Mouse (Mus musculus) liver, embryonic 11.5 days (tissue): ENCODE data around the gene Map3k11. TPM values are rescaled to one million over a fixed set of nuclear protein-coding genes. Genes with fewer than 3 reads are reported as not detected.
A peak's percentile ranks its signal among the peaks of the same experiment; 100 is the strongest.
"Not testable (repeated sequence)": the region's sequence is repeated elsewhere in the genome, so short reads cannot be mapped to it uniquely, and the experiment has no call there.

Experiments used
- ATAC-seq: fragments of 200-750 bp; cut with Nextera tagmentation; replicated peaks from 2 replicates; pipeline ENCODE4 v1.8.0; 2017; ENCODE audit warnings: moderate number of reproducible peaks, mild to moderate bottlenecking, moderate TSS enrichment, moderate library complexity; ENCODE audit not compliant: low FRiP score
- DNase-seq: peaks from one replicate; pipeline ENCODE4 v3.0.0-alpha.2; 2017; ENCODE audit warnings: low spot score
- H3K27ac ChIP-seq: fragments of 300-500 bp; sonication (generic); 2 replicates; pipeline ENCODE4 v1.5.1; 2014; ENCODE audit warnings: mild to moderate bottlenecking, low read depth, low read length, control low read depth
- H3K27me3 ChIP-seq: fragments of 300-500 bp; sonication (generic); replicated peaks from 2 replicates; pipeline ENCODE4 v1.6.1; 2014; ENCODE audit warnings: low read length, mixed read lengths; ENCODE audit not compliant: control insufficient read depth, insufficient read depth
- H3K36me3 ChIP-seq: fragments of 300-500 bp; sonication (generic); 2 replicates; pipeline ENCODE4 v1.6.1; 2014; ENCODE audit warnings: mild to moderate bottlenecking, low read length, moderate library complexity, mixed read lengths; ENCODE audit not compliant: control insufficient read depth, insufficient read depth
- H3K4me1 ChIP-seq: fragments of 300-500 bp; sonication (generic); replicated peaks from 2 replicates; pipeline ENCODE4 v1.6.1; 2014; ENCODE audit warnings: low read length, mixed read lengths; ENCODE audit not compliant: control insufficient read depth, insufficient read depth
- H3K4me2 ChIP-seq: fragments of 300-500 bp; sonication (generic); 2 replicates; pipeline ENCODE4 v1.6.1; 2014; ENCODE audit warnings: mild to moderate bottlenecking, control low read depth, moderate library complexity
- H3K4me3 ChIP-seq: fragments of 300-500 bp; sonication (generic); 2 replicates; pipeline ENCODE4 v1.5.1; 2014; ENCODE audit warnings: low read depth, low read length, control low read depth
- H3K9ac ChIP-seq: fragments of 300-500 bp; sonication (generic); 2 replicates; pipeline ENCODE4 v1.6.1; 2014; ENCODE audit warnings: low read depth, low read length, control low read depth
- H3K9me3 ChIP-seq: fragments of 300-500 bp; sonication (generic); 2 replicates; pipeline ENCODE4 v1.6.1; 2016; ENCODE audit warnings: low read length, inconsistent platforms, mixed read lengths; ENCODE audit not compliant: control insufficient read depth
- WGBS: fragments of 180-500 bp; shearing (Covaris S2); extraction: QIAGEN DNeasy Blood & Tissue Kit; methylation state at CpG from one replicate; pipeline ENCODE4 v1.1.7; 2014; 5-methylcytosine and 5-hydroxymethylcytosine counted together
- polyA plus RNA-seq: library from polyadenylated mRNA; unstranded; fragments of >200 nt; fragmentation: Nextera tagmentation; extraction: Ambion mirVana; gene quantifications from 2 replicates; pipeline ENCODE4 v1.2.1, GENCODE M21; 2014

The Map3k11 gene
- polyA plus RNA-seq, 1 experiment from 2014 or later, result 28.1 TPM

- H3K27me3 ChIP-seq, result no peaks in the 10 kb centered on the region
- H3K4me3 ChIP-seq, result no peak overlapping the region
- H3K9ac ChIP-seq, result no peak overlapping the region; the same call in 1 of the 2 replicates
- 95% methylated on average over 19 of the region's 19 CpGs for WGBS
- no peak overlapping the region for H3K27ac ChIP-seq
- peaks cover 21% of the 10 kb centered on the region for H3K4me1 ChIP-seq
- ATAC-seq (no peak), DNase-seq (no peak)
- H3K4me2 ChIP-seq, result no peak overlapping the region
- H3K36me3 ChIP-seq, result peaks cover 50% of the 10 kb centered on the region
- H3K9me3 ChIP-seq, result no peaks in the 10 kb centered on the region
These were observed 3.1 kb upstream of the Map3k11 start for GRCm38 (mm10) chr19:5685431-5685830.

GRCm38 (mm10) chr19:5685861-5686260, 2.7 kb upstream of the Map3k11 start:
- Histone ChIP-seq H3K4me1 (peaks cover 25% of the 10 kb centered on the region), H3K9me3 (no peaks in the 10 kb centered on the region), H3K27me3 (no peaks in the 10 kb centered on the region), H3K27ac (peak overlapping the region; percentile 87), H3K4me2 (peak overlapping the region; percentile 99), H3K4me3 (peak overlapping the region; percentile 30; the same call in 1 of the 2 replicates), H3K36me3 (peaks cover 48% of the 10 kb centered on the region), H3K9ac (peak overlapping the region; percentile 50; the same call in 1 of the 2 replicates)
- no peak for DNase-seq
- ATAC-seq, result no peak
- WGBS, result 94% methylated on average over 11 of the region's 11 CpGs

- H3K9me3 ChIP-seq, result no peaks in the 10 kb centered on the region
- H3K4me1 ChIP-seq, result peaks cover 31% of the 10 kb centered on the region
- peak overlapping the region; percentile 87 for H3K27ac ChIP-seq
- peak overlapping the region; percentile 50 for H3K9ac ChIP-seq
- peaks cover 43% of the 10 kb centered on the region for H3K36me3 ChIP-seq
- peak overlapping the region; percentile 30 for H3K4me3 ChIP-seq
- ATAC-seq (peak; percentile 28), DNase-seq (no peak)
- no peaks in the 10 kb centered on the region for H3K27me3 ChIP-seq
- WGBS, result 60% methylated on average over 13 of the region's 13 CpGs
- peak overlapping the region; percentile 99 for H3K4me2 ChIP-seq
These were observed 2.1 kb upstream of the Map3k11 start for GRCm38 (mm10) chr19:5686437-5686836.

- 89% methylated on average over 12 of the region's 12 CpGs for WGBS
- H3K27me3 ChIP-seq, DNase-seq, H3K9me3 ChIP-seq, ATAC-seq: not testable (repeated sequence)
- peak overlapping the region; percentile 96 for H3K4me3 ChIP-seq
- peak overlapping the region; percentile 99 for H3K4me2 ChIP-seq
- peaks cover 42% of the 10 kb centered on the region for H3K36me3 ChIP-seq
- peaks cover 36% of the 10 kb centered on the region for H3K4me1 ChIP-seq
- H3K27ac ChIP-seq, result peak overlapping the region; percentile 87
- H3K9ac ChIP-seq, result peak overlapping the region; percentile 91
These were observed 1.6 kb upstream of the Map3k11 start for GRCm38 (mm10) chr19:5686954-5687353.

GRCm38 (mm10) chr19:5687738-5688137, 804 bp upstream of the Map3k11 start:
- Histone ChIP-seq H3K4me1 (peaks cover 37% of the 10 kb centered on the region), H3K36me3 (peaks cover 35% of the 10 kb centered on the region)
- WGBS, result 22% methylated on average over 9 of the region's 9 CpGs

GRCm38 (mm10) chr19:5689088-5689428, 516 bp downstream of the Map3k11 start:
- peak overlapping the region; percentile 87 for H3K27ac ChIP-seq
- H3K4me3 ChIP-seq, result peak overlapping the region; percentile 96
- WGBS, result under 1% methylated on average over 7 of the region's 7 CpGs
- ATAC-seq, result no peak
- H3K4me1 ChIP-seq, result peaks cover 40% of the 10 kb centered on the region
- no peaks in the 10 kb centered on the region for H3K9me3 ChIP-seq
- H3K27me3 ChIP-seq, result no peaks in the 10 kb centered on the region
- peak overlapping the region; percentile 91 for H3K9ac ChIP-seq
- peak overlapping the region; percentile 99 for H3K4me2 ChIP-seq
- peaks cover 33% of the 10 kb centered on the region for H3K36me3 ChIP-seq
- peak; percentile 52 for DNase-seq

More at GRCm38 (mm10) chr19:5687738-5688137, 804 bp upstream of the Map3k11 start:
- peak overlapping the region; percentile 91 for H3K9ac ChIP-seq
- ATAC-seq (no peak), DNase-seq (no peak)
- peak overlapping the region; percentile 96 for H3K4me3 ChIP-seq
- peak overlapping the region; percentile 99 for H3K4me2 ChIP-seq
- H3K9me3 ChIP-seq, result no peaks in the 10 kb centered on the region
- peak overlapping the region; percentile 87 for H3K27ac ChIP-seq
- H3K27me3 ChIP-seq, result no peaks in the 10 kb centered on the region

GRCm38 (mm10) chr19:5689565-5690342, 1.2 kb downstream of the Map3k11 start:
- peaks cover 40% of the 10 kb centered on the region for H3K4me1 ChIP-seq
- ATAC-seq (peak; percentile 73), DNase-seq (peak; percentile 91)
- no peaks in the 10 kb centered on the region for H3K27me3 ChIP-seq
- WGBS, result 6% methylated on average over 42 of the region's 42 CpGs
- peak overlapping the region; percentile 91 for H3K9ac ChIP-seq
- H3K36me3 ChIP-seq, result peaks cover 27% of the 10 kb centered on the region
- peak overlapping the region; percentile 96 for H3K4me3 ChIP-seq
- no peaks in the 10 kb centered on the region for H3K9me3 ChIP-seq
- H3K27ac ChIP-seq, result peak overlapping the region; percentile 87
- peak overlapping the region; percentile 99 for H3K4me2 ChIP-seq

- H3K9me3 ChIP-seq, result no peaks in the 10 kb centered on the region
- peaks cover 40% of the 10 kb centered on the region for H3K4me1 ChIP-seq
- H3K4me3 ChIP-seq, result peak overlapping the region; percentile 96
- H3K36me3 ChIP-seq, result peaks cover 28% of the 10 kb centered on the region
- ATAC-seq (no peak), DNase-seq (no peak)
- peak overlapping the region; percentile 99 for H3K4me2 ChIP-seq
- 56% methylated on average over 15 of the region's 15 CpGs for WGBS
- peak overlapping the region; percentile 87 for H3K27ac ChIP-seq
- no peaks in the 10 kb centered on the region for H3K27me3 ChIP-seq
- H3K9ac ChIP-seq, result peak overlapping the region; percentile 91
These were observed 1.8 kb downstream of the Map3k11 start for GRCm38 (mm10) chr19:5690343-5690735.

- peak overlapping the region; percentile 28; the same call in 1 of the 2 replicates for H3K27ac ChIP-seq
- peak overlapping the region; percentile 96 for H3K4me3 ChIP-seq
- peak overlapping the region; percentile 91 for H3K9ac ChIP-seq
- peak overlapping the region; percentile 99 for H3K4me2 ChIP-seq
- no peaks in the 10 kb centered on the region for H3K9me3 ChIP-seq
- peaks cover 44% of the 10 kb centered on the region for H3K4me1 ChIP-seq
- ATAC-seq, result no peak
- H3K36me3 ChIP-seq, result peaks cover 20% of the 10 kb centered on the region
- WGBS, result 59% methylated on average over 5 of the region's 5 CpGs
- no peaks in the 10 kb centered on the region for H3K27me3 ChIP-seq
- no peak for DNase-seq
These were observed 3.1 kb downstream of the Map3k11 start for GRCm38 (mm10) chr19:5691601-5692000.
